ENCODE assay signal across 19 mouse cellular contexts in the genomic region with DNA sequence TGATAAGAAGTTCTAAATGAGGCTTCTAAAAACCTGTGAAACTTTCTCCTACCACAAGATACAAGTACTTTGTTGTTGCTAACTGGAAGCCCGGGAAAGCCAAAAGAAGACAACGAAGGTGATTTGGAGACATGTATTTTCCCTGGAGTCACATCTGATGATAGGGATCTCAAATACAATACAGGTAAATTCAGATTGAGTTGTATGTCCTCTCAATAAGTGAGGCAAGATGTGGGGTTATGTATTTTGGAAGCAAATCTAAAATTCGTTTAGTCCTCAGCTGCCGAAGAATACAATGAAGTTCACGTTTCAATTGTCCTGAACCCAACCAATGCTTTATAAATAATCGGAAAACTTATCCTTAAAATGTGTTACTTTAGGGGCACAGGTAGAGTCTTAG. TPM values are rescaled to one million over a fixed set of nuclear protein-coding genes. Genes with fewer than 3 reads are reported as not detected.
"Had no signal": no experiment of that assay in that cellular context is flagged by ENCODE, and none has a peak within 500 bp of the region (broad histone marks: within the 10 kb centered on the region; RNA-seq: fewer than 3 reads in every experiment).

No protein-coding gene starts in this region.

- H3K9ac ChIP-seq: liver, embryonic 14.5 days; lung, embryonic 14.5 days; neural tube, embryonic 13.5 days; neural tube, embryonic 15.5 days had no signal

- H3K27ac ChIP-seq: liver, embryonic 14.5 days; midbrain, embryonic 10.5 days; neural tube, embryonic 13.5 days; neural tube, embryonic 15.5 days had no signal

- H3K9me3 ChIP-seq: midbrain, embryonic 10.5 days; neural tube, embryonic 13.5 days; neural tube, embryonic 15.5 days had no signal

- H3K36me3 ChIP-seq: midbrain, embryonic 10.5 days; neural tube, embryonic 13.5 days; neural tube, embryonic 15.5 days had no signal

- DNase-seq: lung, adult 18-20 months; lung, embryonic 14.5 days; lung, postnatal 10 days; lung, postnatal 4 days; right cerebral cortex, adult 18-20 months; right cerebral cortex, postnatal 25 days; right cerebral cortex, postnatal 4 days; spleen, adult 18-20 months; thymus, adult 18-20 months; thymus, postnatal 14 days; thymus, postnatal 36 days had no signal

- ATAC-seq: midbrain, embryonic 16.5 days had no signal

- H3K4me3 ChIP-seq: myocyte; neural tube, embryonic 13.5 days; neural tube, embryonic 15.5 days had no signal

RNA-seq across cellular contexts. Expression of gene Msx2, which starts 1.6 kb away (rescaled TPM):
- polyA plus RNA-seq: liver, embryonic 16.5 days; small intestine, adult 2 months had no signal
